Comparison of ENCODE assay signal across 8 mouse cellular contexts in the genomic region with DNA sequence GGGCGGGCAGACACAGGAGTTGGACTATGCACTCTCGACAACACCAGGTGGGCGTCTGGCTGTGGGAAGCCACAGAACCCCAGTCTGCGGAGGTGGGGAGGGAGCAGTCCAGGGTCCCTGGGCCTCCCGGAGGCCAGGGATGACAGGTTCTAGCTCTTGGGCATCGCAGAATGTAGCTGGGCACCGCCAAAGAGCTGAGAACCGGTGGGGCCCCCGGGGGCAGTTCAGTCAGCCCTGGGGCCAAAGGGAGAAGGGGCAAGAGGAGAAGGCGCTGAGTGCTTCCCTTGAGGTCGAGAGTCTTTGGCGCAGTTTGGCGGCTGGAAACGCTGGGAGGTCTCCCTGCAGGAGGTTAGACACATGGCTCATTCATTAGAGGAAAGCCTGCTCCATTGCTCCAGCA. TPM values are rescaled to one million over a fixed set of nuclear protein-coding genes. Genes with fewer than 3 reads are reported as not detected.
DNase-seq lines count a peak whose midpoint lies in the region; ATAC-seq lines count a peak whose summit lies in the region.
"Had no signal": no experiment of that assay in that cellular context is flagged by ENCODE, and none has a peak within 500 bp of the region (broad histone marks: within the 10 kb centered on the region; RNA-seq: fewer than 3 reads in every experiment).

No protein-coding gene starts in this region.

- H3K27ac ChIP-seq in neural tube, embryonic 11.5 days (ENCODE audit: low read depth, low read length): no peak overlapping the region
- H3K27ac ChIP-seq in hindbrain, embryonic 12.5 days: no peak overlapping the region
- H3K27ac ChIP-seq in liver, embryonic 15.5 days (replicated peaks): no peak overlapping the region

- H3K4me3 ChIP-seq in neural tube, embryonic 11.5 days (ENCODE audit: low read depth, low read length): no peak overlapping the region
- H3K4me3 ChIP-seq in hindbrain, embryonic 12.5 days: no peak overlapping the region
- H3K4me3 ChIP-seq in liver, embryonic 15.5 days (replicated peaks): no peak overlapping the region

- no peak overlapping the region for H3K9ac ChIP-seq in neural tube, embryonic 11.5 days (ENCODE audit: low read length)
- H3K9ac ChIP-seq in hindbrain, embryonic 12.5 days: no peak overlapping the region
- no peak overlapping the region for H3K9ac ChIP-seq in liver, embryonic 15.5 days

- WGBS in neural tube, embryonic 11.5 days: 17% methylated on average over 14 of the region's 14 CpGs
- 18% methylated on average over 14 of the region's 14 CpGs for WGBS in hindbrain, embryonic 12.5 days
- WGBS in liver, embryonic 15.5 days (ENCODE audit: insufficient replicate concordance): 18% methylated on average over 14 of the region's 14 CpGs

- ATAC-seq in neural tube, embryonic 11.5 days (ENCODE audit: insufficient read depth, low FRiP score, low TSS enrichment): no peak
- no peak for ATAC-seq in hindbrain, embryonic 12.5 days (ENCODE audit: low FRiP score)
- peak; percentile 47; the same call in 1 of the 2 replicates for ATAC-seq in liver, embryonic 15.5 days (ENCODE audit: insufficient read depth)

- no peaks in the 10 kb centered on the region for H3K9me3 ChIP-seq in neural tube, embryonic 11.5 days (ENCODE audit: control insufficient read depth, low read length)
- no peaks in the 10 kb centered on the region for H3K9me3 ChIP-seq in hindbrain, embryonic 12.5 days (replicated peaks)
- no peaks in the 10 kb centered on the region for H3K9me3 ChIP-seq in liver, embryonic 15.5 days (replicated peaks)

- no peaks in the 10 kb centered on the region for H3K27me3 ChIP-seq in neural tube, embryonic 11.5 days (ENCODE audit: control insufficient read depth, insufficient read depth, low read length)
- H3K27me3 ChIP-seq in hindbrain, embryonic 12.5 days: no peaks in the 10 kb centered on the region
- no peaks in the 10 kb centered on the region; the same call in 1 of the 2 replicates for H3K27me3 ChIP-seq in liver, embryonic 15.5 days

- DNase-seq in neural tube, embryonic 11.5 days (ENCODE audit: low spot score): no peak
- no peak for DNase-seq in neural tube, embryonic 10.5 days (ENCODE audit: extremely low spot score, low spot score)
- DNase-seq in thymus, postnatal 4 days: no peak
- DNase-seq in lung, postnatal 14 days: no peak
- no peak for DNase-seq in kidney, postnatal 14 days
- DNase-seq: lung, postnatal 36 days had no signal

- H3K4me2 ChIP-seq in neural tube, embryonic 11.5 days (ENCODE audit: low read depth): peak overlapping the region; percentile 15; the same call in 1 of the 2 replicates
- peak overlapping the region; percentile 31 for H3K4me2 ChIP-seq in hindbrain, embryonic 12.5 days (replicated peaks)
- 0 out of 2 replicates have a peak overlapping the region, but pooled peaks have one; percentile 5 for H3K4me2 ChIP-seq in liver, embryonic 15.5 days

- H3K36me3 ChIP-seq in neural tube, embryonic 11.5 days (ENCODE audit: control insufficient read depth, insufficient read depth, low read length): no peaks in the 10 kb centered on the region
- H3K36me3 ChIP-seq in hindbrain, embryonic 12.5 days: no peaks in the 10 kb centered on the region
- H3K36me3 ChIP-seq in liver, embryonic 15.5 days (replicated peaks): no peaks in the 10 kb centered on the region

- no peaks in the 10 kb centered on the region for H3K4me1 ChIP-seq in neural tube, embryonic 11.5 days (ENCODE audit: control insufficient read depth, insufficient read depth, low read length)
- peaks cover 7% of the 10 kb centered on the region; the same call in 1 of the 2 replicates for H3K4me1 ChIP-seq in hindbrain, embryonic 12.5 days
- H3K4me1 ChIP-seq in liver, embryonic 15.5 days (replicated peaks): no peaks in the 10 kb centered on the region

RNA-seq across cellular contexts. Expression of a gene that starts 26.7 kb away (rescaled TPM):
- polyA plus RNA-seq in neural tube, embryonic 11.5 days (2014; fragmentation: Nextera tagmentation; extraction: Ambion mirVana): 42.5 and 44.0 TPM in 2 replicates
- polyA plus RNA-seq in hindbrain, embryonic 12.5 days (2016; fragmentation: Nextera tagmentation; extraction: Ambion mirVana): 52.6 and 54.2 TPM in 2 replicates
- polyA plus RNA-seq in liver, embryonic 15.5 days (2015; fragmentation: Nextera tagmentation; extraction: Ambion mirVana): 8.2 and 8.5 TPM in 2 replicates

RNA-seq across cellular contexts. Expression of a gene that starts 45.6 kb away (rescaled TPM):
- 694 and 702 TPM in 2 replicates for polyA plus RNA-seq in neural tube, embryonic 11.5 days (2014; fragmentation: Nextera tagmentation; extraction: Ambion mirVana)
- polyA plus RNA-seq in hindbrain, embryonic 12.5 days (2016; fragmentation: Nextera tagmentation; extraction: Ambion mirVana): 654 and 704 TPM in 2 replicates
- 121 and 130 TPM in 2 replicates for polyA plus RNA-seq in liver, embryonic 15.5 days (2015; fragmentation: Nextera tagmentation; extraction: Ambion mirVana)
